Mouse (Mus musculus) small intestine, adult 2 months (tissue): ENCODE measurements around the gene 2810408A11Rik. TPM values are rescaled to one million over a fixed set of nuclear protein-coding genes. Genes with fewer than 3 reads are reported as not detected.

ENCODE experiments used
- H3K27ac ChIP-seq: fragments of 200-500 bp; 2 replicates; pipeline ENCODE4 v1.5.1; 2012; ENCODE audit warnings: low read depth, low read length, control low read depth, inconsistent platforms; ENCODE audit not compliant: insufficient read depth
- H3K27me3 ChIP-seq: fragments of 200-500 bp; 2 replicates; pipeline ENCODE4 v1.6.1; 2012; ENCODE audit warnings: mild to moderate bottlenecking, moderate library complexity, low read length, inconsistent platforms; ENCODE audit not compliant: control insufficient read depth, insufficient read depth
- H3K36me3 ChIP-seq: fragments of 200-500 bp; 2 replicates; pipeline ENCODE4 v1.6.1; 2012; ENCODE audit warnings: mild to moderate bottlenecking, low read length, control low read depth, inconsistent platforms; ENCODE audit not compliant: control insufficient read depth, insufficient read depth
- H3K4me1 ChIP-seq: fragments of 200-500 bp; 2 replicates; pipeline ENCODE4 v1.6.1; 2012; ENCODE audit warnings: low read length, inconsistent platforms, mixed read lengths; ENCODE audit not compliant: control insufficient read depth, insufficient read depth, insufficient read length
- H3K4me3 ChIP-seq: fragments of 200-500 bp; 2 replicates; pipeline ENCODE4 v1.5.1; 2012; ENCODE audit warnings: low read depth, mild to moderate bottlenecking, control low read depth, inconsistent platforms, low read length, moderate library complexity
- CTCF ChIP-seq: fragments of 200-500 bp; IDR thresholded peaks from 2 replicates; pipeline ENCODE4 v1.5.1; 2012; ENCODE audit warnings: low read depth, mild to moderate bottlenecking, control low read depth, inconsistent platforms, low read length, moderate library complexity, mixed read lengths; ENCODE audit not compliant: insufficient replicate concordance, insufficient read length; ENCODE audit errors: extremely low read depth
- POLR2A ChIP-seq: fragments of 200-500 bp; IDR thresholded peaks from 2 replicates; pipeline ENCODE4 v1.6.1; 2012; ENCODE audit warnings: low read depth, mild to moderate bottlenecking, control low read depth, inconsistent platforms, low read length, moderate library complexity
- WGBS: fragments of 180-500 bp; shearing (Covaris S2); methylation state at CpG from one replicate; pipeline ENCODE4 v1.1.7; 2018; 5-methylcytosine and 5-hydroxymethylcytosine counted together
- polyA plus RNA-seq: library from polyadenylated mRNA; depleted of rRNA; stranded (reverse); fragments of >200 nt; gene quantifications from 2 replicates; pipeline ENCODE4 v1.2.3, GENCODE M21; 2012

The 2810408A11Rik gene
- polyA plus RNA-seq, 1 experiment, result 2.6 TPM

- Histone ChIP-seq H3K27me3 (no peaks in the 10 kb centered on the region), H3K27ac (no peak overlapping the region), H3K36me3 (peaks cover 72% of the 10 kb centered on the region), H3K4me1 (peaks cover 9% of the 10 kb centered on the region), H3K4me3 (no peak overlapping the region)
- no peak for TF ChIP-seq POLR2A
- no peak for TF ChIP-seq CTCF
- 89% methylated on average over 8 of the region's 8 CpGs for WGBS
These were observed 9.4 kb upstream of the 2810408A11Rik start for GRCm38 (mm10) chr11:69910177-69910576.

DNA sequence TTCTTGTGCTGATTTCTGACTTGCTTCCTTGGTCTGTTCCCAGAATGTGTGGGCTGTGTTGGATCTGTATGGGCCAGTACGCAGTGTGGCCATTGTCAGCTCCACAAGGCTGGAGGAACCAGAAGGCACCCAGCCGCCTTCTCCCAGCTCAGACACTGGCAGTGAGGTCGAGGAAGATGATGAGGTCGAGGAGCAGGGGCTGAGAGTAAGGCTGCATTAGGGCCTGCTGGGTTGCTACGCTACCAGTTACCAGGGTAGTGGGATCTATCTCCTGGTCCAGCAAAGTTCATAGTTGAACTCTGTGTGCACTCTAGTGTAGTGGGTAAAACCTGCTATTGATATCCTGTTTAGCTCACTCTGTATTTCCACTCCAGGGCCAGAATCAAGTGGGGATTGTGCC, 8.4 kb upstream of the 2810408A11Rik start:
- no peaks in the 10 kb centered on the region for H3K27me3 ChIP-seq
- WGBS, result 87% methylated on average over 5 of the region's 5 CpGs
- peaks cover 74% of the 10 kb centered on the region for H3K36me3 ChIP-seq
- no peak overlapping the region for H3K27ac ChIP-seq
- TF ChIP-seq POLR2A, result no peak
- TF ChIP-seq CTCF, result no peak
- no peak overlapping the region for H3K4me3 ChIP-seq
- peaks cover 3% of the 10 kb centered on the region; the same call in 1 of the 2 replicates for H3K4me1 ChIP-seq

DNA sequence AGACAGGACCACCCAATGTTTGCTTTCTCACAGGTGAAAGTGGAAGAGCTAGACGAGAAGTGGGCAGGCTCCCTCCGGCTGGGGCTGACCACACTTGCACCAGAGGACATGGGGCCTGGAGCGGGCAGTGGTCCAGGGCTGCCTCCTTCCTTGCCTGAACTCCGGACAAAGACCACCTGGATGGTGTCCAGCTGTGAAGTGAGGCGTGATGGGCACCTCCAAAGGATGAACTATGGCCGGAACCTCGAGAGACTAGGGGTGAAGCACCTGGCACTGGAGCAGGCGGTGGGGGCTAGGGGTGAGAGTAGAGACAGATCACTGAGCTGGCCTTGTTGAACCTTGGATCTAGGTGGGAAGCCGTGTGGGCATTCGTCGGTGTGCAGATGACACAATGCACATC, 7.9 kb upstream of the 2810408A11Rik start:
- 88% methylated on average over 11 of the region's 11 CpGs for WGBS
- Histone ChIP-seq H3K36me3 (peaks cover 79% of the 10 kb centered on the region), H3K4me3 (no peak overlapping the region), H3K4me1 (peaks cover 3% of the 10 kb centered on the region; the same call in 1 of the 2 replicates), H3K27ac (no peak overlapping the region), H3K27me3 (no peaks in the 10 kb centered on the region)
- TF ChIP-seq POLR2A (no peak), CTCF (no peak)

GRCm38 (mm10) chr11:69904311-69904710, 3.5 kb upstream of the 2810408A11Rik start:
- 95% methylated on average over 9 of the region's 9 CpGs for WGBS
- no peak overlapping the region for H3K27ac ChIP-seq
- H3K27me3 ChIP-seq, result no peaks in the 10 kb centered on the region
- TF ChIP-seq CTCF (no peak), POLR2A (no peak)
- H3K4me1 ChIP-seq, result peaks cover 13% of the 10 kb centered on the region
- peaks cover 50% of the 10 kb centered on the region for H3K36me3 ChIP-seq
- H3K4me3 ChIP-seq, result no peak overlapping the region

GRCm38 (mm10) chr11:69902972-69903371, 2.2 kb upstream of the 2810408A11Rik start:
- Histone ChIP-seq H3K27ac (no peak overlapping the region), H3K4me1 (peaks cover 13% of the 10 kb centered on the region), H3K27me3 (no peaks in the 10 kb centered on the region), H3K36me3 (peaks cover 38% of the 10 kb centered on the region), H3K4me3 (no peak overlapping the region)
- TF ChIP-seq CTCF (no peak), POLR2A (no peak)
- 81% methylated on average over 13 of the region's 13 CpGs for WGBS

- Histone ChIP-seq H3K27me3 (no peaks in the 10 kb centered on the region), H3K36me3 (peaks cover 28% of the 10 kb centered on the region), H3K27ac (peak overlapping the region; percentile 41), H3K4me3 (peak overlapping the region; percentile 87), H3K4me1 (peaks cover 13% of the 10 kb centered on the region)
- under 1% methylated on average over 35 of the region's 39 CpGs for WGBS
- TF ChIP-seq CTCF (no peak), POLR2A (no peak)
These were observed 1.2 kb upstream of the 2810408A11Rik start for GRCm38 (mm10) chr11:69901993-69902392.

- TF ChIP-seq CTCF (no peak), POLR2A (0 out of 2 replicates have a peak, but pooled peaks have one; percentile 18)
- WGBS, result under 1% methylated on average over 42 of the region's 42 CpGs
- no peaks in the 10 kb centered on the region for H3K27me3 ChIP-seq
- H3K4me1 ChIP-seq, result peaks cover 13% of the 10 kb centered on the region
- H3K4me3 ChIP-seq, result peak overlapping the region; percentile 87
- peak overlapping the region; percentile 94 for H3K27ac ChIP-seq
- H3K36me3 ChIP-seq, result peaks cover 23% of the 10 kb centered on the region
These were observed 639 bp upstream of the 2810408A11Rik start for GRCm38 (mm10) chr11:69901406-69901846.

- Histone ChIP-seq H3K27me3 (no peaks in the 10 kb centered on the region), H3K36me3 (peaks cover 10% of the 10 kb centered on the region; the same call in 1 of the 2 replicates), H3K4me3 (no peak overlapping the region), H3K4me1 (peaks cover 13% of the 10 kb centered on the region), H3K27ac (no peak overlapping the region)
- WGBS, result 36% methylated on average over 4 of the region's 4 CpGs
- TF ChIP-seq CTCF, result no peak
- TF ChIP-seq POLR2A, result no peak
These were observed 917 bp downstream of the 2810408A11Rik start for GRCm38 (mm10) chr11:69899870-69900269.
